Mouse (Mus musculus) lung, postnatal 25 days (tissue): ENCODE data around the gene Mkks.
"Not testable (repeated sequence)": the region's sequence is repeated elsewhere in the genome, so short reads cannot be mapped to it uniquely, and the experiment has no call there.

Source experiments
- DNase-seq: peaks from one replicate; pipeline ENCODE4 v3.0.0; 2022; ENCODE audit warnings: low spot score

Gene Mkks

GRCm38 (mm10) chr2:136891068-136891950 is at the start of gene Mkks, which contains the start of the genes Slx4ip and AL731706.1:
Mkks (minus strand) TSS chr2:136891389.
Slx4ip (plus strand) TSS chr2:136891218.
AL731706.1 (minus strand) TSS chr2:136891389.
- peak; percentile 100 for DNase-seq

GRCm38 (mm10) chr2:136938249-136938648 is 47.1 kb upstream of the Mkks start:
- no peak for DNase-seq

GRCm38 (mm10) chr2:136936391-136937288 is 45.5 kb upstream of the Mkks start:
- peak; percentile 20 for DNase-seq

GRCm38 (mm10) chr2:136921003-136921408 is 29.8 kb upstream of the Mkks start:
- DNase-seq = no peak

- DNase-seq = no peak
Observed at GRCm38 (mm10) chr2:136920257-136920993, 29.2 kb upstream of the Mkks start.

GRCm38 (mm10) chr2:136919433-136919832 is 28.2 kb upstream of the Mkks start:
- DNase-seq = no peak

GRCm38 (mm10) chr2:136914334-136914902 is 23.2 kb upstream of the Mkks start:
- peak; percentile 24 for DNase-seq

GRCm38 (mm10) chr2:136913021-136913420 is 21.8 kb upstream of the Mkks start:
- DNase-seq = peak; percentile 35

- DNase-seq = no peak
Observed at GRCm38 (mm10) chr2:136911958-136912411, 20.8 kb upstream of the Mkks start.

GRCm38 (mm10) chr2:136909298-136909697 is 18.1 kb upstream of the Mkks start:
- DNase-seq = no peak

- no peak for DNase-seq
Observed at GRCm38 (mm10) chr2:136908596-136908995, 17.4 kb upstream of the Mkks start.

- no peak for DNase-seq
Observed at GRCm38 (mm10) chr2:136896131-136896530, 4.9 kb upstream of the Mkks start.

GRCm38 (mm10) chr2:136894494-136894893 is 3.3 kb upstream of the Mkks start:
- no peak for DNase-seq

- DNase-seq = peak; percentile 98
Observed at GRCm38 (mm10) chr2:136891951-136892371, 772 bp upstream of the Mkks start.

- not testable (repeated sequence) for DNase-seq
Observed at GRCm38 (mm10) chr2:136890716-136891067, 497 bp downstream of the Mkks start.

GRCm38 (mm10) chr2:136886846-136887245 is 4.3 kb downstream of the Mkks start:
- DNase-seq = no peak

- no peak for DNase-seq
Observed at GRCm38 (mm10) chr2:136885579-136885978, 5.6 kb downstream of the Mkks start, which contains the start of gene AL731706.2. AL731706.2 (minus strand) TSS chr2:136885679.

GRCm38 (mm10) chr2:136854543-136855388 is 36.4 kb downstream of the Mkks start:
- DNase-seq = no peak

GRCm38 (mm10) chr2:136850366-136850765 is 40.8 kb downstream of the Mkks start:
- DNase-seq = no peak

GRCm38 (mm10) chr2:136837994-136838393 is 53.2 kb downstream of the Mkks start:
- no peak for DNase-seq
